Mouse (Mus musculus): ENCODE results near the gene Ryk.

GRCm38 (mm10) chr9:102811192-102811591, 23.5 kb upstream of the Ryk start:
- TF ChIP-seq CTCF (IDR thresholded peaks at IDR 0.05; ENCODE audit: low read depth): no peak
- TF ChIP-seq EP300 (IDR thresholded peaks at IDR 0.05; ENCODE audit: low read depth): no peak

All from liver, embryonic 14.5 days (tissue).